Mouse (Mus musculus) embryonic fibroblast, embryonic 13.5 days (primary cell): ENCODE data around the gene Dusp22. TPM values are rescaled to one million over a fixed set of nuclear protein-coding genes. Genes with fewer than 3 reads are reported as not detected.

Source experiments
- H3K27ac ChIP-seq: 2 replicates; pipeline ENCODE4 v1.5.1; 2012; ENCODE audit warnings: low read length, control low read depth, inconsistent platforms; ENCODE audit not compliant: insufficient read depth
- H3K4me1 ChIP-seq: 2 replicates; pipeline ENCODE4 v1.6.1; 2011; ENCODE audit warnings: low read length; ENCODE audit not compliant: control insufficient read depth, insufficient read depth
- H3K4me3 ChIP-seq: 2 replicates; pipeline ENCODE4 v1.5.1; 2011; ENCODE audit warnings: mild to moderate bottlenecking, control low read depth, low read length; ENCODE audit not compliant: insufficient read depth
- CTCF ChIP-seq: IDR thresholded peaks from 2 replicates; pipeline ENCODE4 v1.5.1; 2011; ENCODE audit warnings: mild to moderate bottlenecking, control low read depth, low read length, moderate library complexity, borderline replicate concordance; ENCODE audit not compliant: insufficient read depth
- POLR2A ChIP-seq: IDR thresholded peaks from 2 replicates; pipeline ENCODE4 v1.6.1; 2011; ENCODE audit warnings: low read depth, mild to moderate bottlenecking, control low read depth, low read length, moderate library complexity
- polyA plus RNA-seq: library from polyadenylated mRNA; stranded (reverse); fragments of >200 nt; gene quantifications from 2 replicates; pipeline ENCODE4 v1.2.4, GENCODE M21; 2011; ENCODE audit warnings: low read depth; ENCODE audit not compliant: missing spikeins, insufficient read length

Dusp22 gene
- polyA plus RNA-seq, 1 experiment: 10.5 TPM

- 0 out of 2 replicates have a peak, but pooled peaks cover 3% of the 10 kb centered on the region for H3K4me1 ChIP-seq
- no peak overlapping the region for H3K27ac ChIP-seq
- TF ChIP-seq POLR2A: no peak
- TF ChIP-seq CTCF: no peak
- H3K4me3 ChIP-seq: no peak overlapping the region
Observed at GRCm38 (mm10) chr13:30745121-30745520, 85.3 kb downstream of the Dusp22 start.

GRCm38 (mm10) chr13:30747068-30747467 is 87.3 kb downstream of the Dusp22 start:
- Histone ChIP-seq H3K4me1 (0 out of 2 replicates have a peak, but pooled peaks cover 3% of the 10 kb centered on the region), H3K4me3 (no peak overlapping the region), H3K27ac (no peak overlapping the region)
- TF ChIP-seq POLR2A (no peak), CTCF (no peak)

GRCm38 (mm10) chr13:30747504-30747903 is 87.7 kb downstream of the Dusp22 start:
- Histone ChIP-seq H3K27ac (no peak overlapping the region), H3K4me3 (no peak overlapping the region), H3K4me1 (0 out of 2 replicates have a peak, but pooled peaks cover 3% of the 10 kb centered on the region)
- TF ChIP-seq CTCF (no peak), POLR2A (no peak)

GRCm38 (mm10) chr13:30748321-30748720 is 88.5 kb downstream of the Dusp22 start:
- no peak overlapping the region for H3K4me3 ChIP-seq

GRCm38 (mm10) chr13:30749021-30749556 is 89.3 kb downstream of the Dusp22 start, which contains the start of gene Irf4:
Gene Irf4, plus strand, starts transcription at chr13:30749226.
- Histone ChIP-seq H3K4me3 (peak within 1 kb of the TSS; percentile 36), H3K27ac (no peak within 1 kb of the TSS), H3K4me1 (0 out of 2 replicates have a peak, but pooled peaks cover 3% of the 10 kb centered on the region)
- TF ChIP-seq POLR2A: no peak
- TF ChIP-seq CTCF: no peak

More at GRCm38 (mm10) chr13:30748321-30748720, 88.5 kb downstream of the Dusp22 start:
- H3K4me1 ChIP-seq: 0 out of 2 replicates have a peak, but pooled peaks cover 3% of the 10 kb centered on the region
- no peak overlapping the region for H3K27ac ChIP-seq
- TF ChIP-seq CTCF: no peak
- TF ChIP-seq POLR2A: no peak

GRCm38 (mm10) chr13:30749557-30750141 is 89.8 kb downstream of the Dusp22 start:
- TF ChIP-seq POLR2A (no peak), CTCF (no peak)
- peak overlapping the region; percentile 36 for H3K4me3 ChIP-seq
- H3K4me1 ChIP-seq: 0 out of 2 replicates have a peak, but pooled peaks cover 3% of the 10 kb centered on the region
- no peak overlapping the region for H3K27ac ChIP-seq

GRCm38 (mm10) chr13:30750461-30751303 is 90.9 kb downstream of the Dusp22 start:
- 0 out of 2 replicates have a peak, but pooled peaks cover 3% of the 10 kb centered on the region for H3K4me1 ChIP-seq
- TF ChIP-seq CTCF (no peak), POLR2A (no peak)
- H3K27ac ChIP-seq: no peak overlapping the region
- peak overlapping the region; percentile 3; the same call in 1 of the 2 replicates for H3K4me3 ChIP-seq

- H3K4me3 ChIP-seq: no peak overlapping the region
- H3K27ac ChIP-seq: no peak overlapping the region
- H3K4me1 ChIP-seq: 0 out of 2 replicates have a peak, but pooled peaks cover 3% of the 10 kb centered on the region
- TF ChIP-seq POLR2A (no peak), CTCF (no peak)
Observed at GRCm38 (mm10) chr13:30751304-30751580, 91.4 kb downstream of the Dusp22 start.

- 0 out of 2 replicates have a peak, but pooled peaks cover 3% of the 10 kb centered on the region for H3K4me1 ChIP-seq
- no peak overlapping the region for H3K27ac ChIP-seq
- no peak overlapping the region for H3K4me3 ChIP-seq
- TF ChIP-seq CTCF: no peak
- no peak for TF ChIP-seq POLR2A
Observed at GRCm38 (mm10) chr13:30752581-30753187, 92.9 kb downstream of the Dusp22 start.
